Mouse (Mus musculus): Measurements from ENCODE around the gene Ubqln4. TPM values are rescaled to one million over a fixed set of nuclear protein-coding genes. Genes with fewer than 3 reads are reported as not detected.
A peak's percentile ranks its signal among the peaks of the same experiment; 100 is the strongest.

Ubqln4 gene
- total and polyA plus RNA-seq, 3 experiments, result 40.6 to 81.2 (median 63.4) TPM

- no peak overlapping the region; the same call in 1 of the 2 replicates for H3K4me3 ChIP-seq (ENCODE audit: low read depth, low read length)
- H3K27me3 ChIP-seq (ENCODE audit: insufficient read depth, low read length), result peaks cover 3% of the 10 kb centered on the region; the same call in 1 of the 2 replicates
- ATAC-seq (ENCODE audit: extremely low read depth, insufficient number of reproducible peaks, low FRiP score, poor library complexity, severe bottlenecking) (no peak), DNase-seq (ENCODE audit: low spot score) (no peak)
- no peaks in the 10 kb centered on the region for H3K9me3 ChIP-seq (replicated peaks)
- H3K4me1 ChIP-seq (ENCODE audit: insufficient read depth, low read depth, low read length), result peaks cover 78% of the 10 kb centered on the region
- H3K36me3 ChIP-seq (replicated peaks), result peaks cover 40% of the 10 kb centered on the region
- no peak for TF ChIP-seq POLR2AphosphoS5 (IDR thresholded peaks at IDR 0.05; ENCODE audit: insufficient replicate concordance, low read depth, low read length)
- no peak for TF ChIP-seq GATA1 (IDR thresholded peaks at IDR 0.05; ENCODE audit: borderline replicate concordance, low read length)
- no peak for TF ChIP-seq TAL1 (conservative IDR thresholded peaks at IDR 0.05; ENCODE audit: low read depth, low read length)
- no peak for TF ChIP-seq GATA2 (IDR thresholded peaks at IDR 0.05; ENCODE audit: borderline replicate concordance, low read depth, low read length)
- TF ChIP-seq CTCF (IDR thresholded peaks at IDR 0.05; ENCODE audit: low read depth, low read length), result no peak
These were observed 19.9 kb upstream of the Ubqln4 start for GRCm38 (mm10) chr3:88533706-88534105.

GRCm38 (mm10) chr3:88535005-88535404, 18.6 kb upstream of the Ubqln4 start:
- Histone ChIP-seq H3K4me1 (ENCODE audit: insufficient read depth, low read depth, low read length) (peaks cover 73% of the 10 kb centered on the region), H3K27me3 (ENCODE audit: insufficient read depth, low read length) (peaks cover 3% of the 10 kb centered on the region; the same call in 1 of the 2 replicates), H3K36me3 (replicated peaks) (peaks cover 34% of the 10 kb centered on the region), H3K9me3 (replicated peaks) (no peaks in the 10 kb centered on the region), H3K4me3 (ENCODE audit: low read depth, low read length) (no peak overlapping the region; the same call in 1 of the 2 replicates)
- ATAC-seq (ENCODE audit: extremely low read depth, insufficient number of reproducible peaks, low FRiP score, poor library complexity, severe bottlenecking) (no peak), DNase-seq (ENCODE audit: low spot score) (no peak)
- no peak for TF ChIP-seq GATA2 (IDR thresholded peaks at IDR 0.05; ENCODE audit: borderline replicate concordance, low read depth, low read length)
- TF ChIP-seq CTCF (IDR thresholded peaks at IDR 0.05; ENCODE audit: low read depth, low read length), result no peak
- TF ChIP-seq POLR2AphosphoS5 (IDR thresholded peaks at IDR 0.05; ENCODE audit: insufficient replicate concordance, low read depth, low read length), result no peak
- no peak for TF ChIP-seq TAL1 (conservative IDR thresholded peaks at IDR 0.05; ENCODE audit: low read depth, low read length)
- TF ChIP-seq GATA1 (IDR thresholded peaks at IDR 0.05; ENCODE audit: borderline replicate concordance, low read length), result no peak

DNA sequence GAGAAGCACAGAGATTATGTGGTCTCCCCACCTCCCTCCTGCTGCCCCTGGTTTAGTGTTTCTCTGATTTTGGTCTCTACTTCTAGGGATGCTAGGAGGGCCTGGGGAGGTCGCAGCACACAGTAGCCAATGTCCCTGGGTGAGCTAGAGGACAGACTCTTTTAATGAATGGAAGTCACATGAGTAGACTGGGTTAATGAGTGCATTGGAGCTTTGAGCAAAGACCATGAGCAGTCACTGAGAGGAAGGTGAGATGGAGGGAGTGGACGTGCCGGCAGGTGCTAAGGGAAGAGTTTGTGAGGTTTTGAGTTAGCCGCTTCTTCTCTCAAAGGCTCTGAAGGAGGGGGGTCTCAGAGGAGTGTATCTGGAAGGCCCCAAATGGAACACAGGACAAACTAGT, 18.0 kb upstream of the Ubqln4 start:
- no peak for ATAC-seq (ENCODE audit: extremely low read depth, insufficient number of reproducible peaks, low FRiP score, poor library complexity, severe bottlenecking)
- Histone ChIP-seq H3K36me3 (replicated peaks) (peaks cover 39% of the 10 kb centered on the region), H3K27me3 (ENCODE audit: insufficient read depth, low read length) (peaks cover 3% of the 10 kb centered on the region; the same call in 1 of the 2 replicates), H3K4me3 (ENCODE audit: low read depth, low read length) (peak overlapping the region; percentile 76; the same call in 1 of the 2 replicates), H3K4me1 (ENCODE audit: insufficient read depth, low read depth, low read length) (peaks cover 73% of the 10 kb centered on the region), H3K9me3 (replicated peaks) (no peaks in the 10 kb centered on the region)
- DNase-seq (ENCODE audit: low spot score), result no peak
- TF ChIP-seq TAL1 (conservative IDR thresholded peaks at IDR 0.05; ENCODE audit: low read depth, low read length) (no peak), POLR2AphosphoS5 (IDR thresholded peaks at IDR 0.05; ENCODE audit: insufficient replicate concordance, low read depth, low read length) (no peak), GATA2 (IDR thresholded peaks at IDR 0.05; ENCODE audit: borderline replicate concordance, low read depth, low read length) (no peak), GATA1 (IDR thresholded peaks at IDR 0.05; ENCODE audit: borderline replicate concordance, low read length) (no peak), CTCF (IDR thresholded peaks at IDR 0.05; ENCODE audit: low read depth, low read length) (no peak)

DNA sequence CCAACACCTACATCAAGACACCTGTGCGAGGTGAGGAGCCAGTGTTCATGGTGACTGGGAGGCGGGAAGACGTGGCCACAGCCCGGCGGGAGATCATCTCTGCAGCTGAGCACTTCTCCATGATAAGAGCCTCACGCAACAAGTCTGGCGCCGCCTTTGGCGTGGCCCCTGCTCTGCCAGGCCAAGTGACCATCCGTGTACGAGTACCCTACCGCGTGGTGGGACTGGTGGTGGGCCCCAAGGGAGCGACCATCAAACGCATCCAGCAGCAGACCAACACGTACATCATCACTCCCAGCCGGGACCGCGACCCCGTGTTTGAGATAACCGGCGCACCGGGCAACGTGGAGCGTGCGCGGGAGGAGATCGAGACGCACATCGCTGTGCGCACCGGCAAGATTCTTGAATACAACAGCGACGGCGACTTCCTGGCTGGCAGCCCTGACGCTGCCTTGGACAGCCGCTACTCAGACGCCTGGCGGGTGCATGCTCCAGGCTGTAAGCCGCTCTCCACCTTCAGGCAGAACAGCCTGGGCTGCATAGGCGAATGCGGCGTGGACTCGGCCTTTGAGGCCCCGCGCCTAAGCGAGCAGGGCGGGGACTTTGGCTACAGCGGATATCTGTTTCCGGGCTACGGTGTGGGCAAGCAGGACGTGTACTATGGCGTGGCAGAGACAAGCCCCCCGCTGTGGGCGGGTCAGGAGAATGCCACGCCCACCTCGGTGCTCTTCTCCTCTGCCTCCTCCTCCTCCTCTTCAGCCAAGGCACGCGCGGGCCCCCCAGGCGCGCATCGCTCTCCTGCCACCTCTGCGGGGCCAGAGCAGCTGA, 17.2 kb upstream of the Ubqln4 start:
- Histone ChIP-seq H3K27me3 (ENCODE audit: insufficient read depth, low read length) (peaks cover 3% of the 10 kb centered on the region; the same call in 1 of the 2 replicates), H3K9me3 (replicated peaks) (no peaks in the 10 kb centered on the region), H3K4me1 (ENCODE audit: insufficient read depth, low read depth, low read length) (peaks cover 75% of the 10 kb centered on the region), H3K4me3 (ENCODE audit: low read depth, low read length) (peak overlapping the region; percentile 76), H3K36me3 (replicated peaks) (peaks cover 43% of the 10 kb centered on the region)
- peak; percentile 89 for ATAC-seq (ENCODE audit: extremely low read depth, insufficient number of reproducible peaks, low FRiP score, poor library complexity, severe bottlenecking)
- peak; percentile 86 for DNase-seq (ENCODE audit: low spot score)
- TF ChIP-seq POLR2AphosphoS5 (IDR thresholded peaks at IDR 0.05; ENCODE audit: insufficient replicate concordance, low read depth, low read length) (no peak), TAL1 (conservative IDR thresholded peaks at IDR 0.05; ENCODE audit: low read depth, low read length) (no peak), GATA2 (IDR thresholded peaks at IDR 0.05; ENCODE audit: borderline replicate concordance, low read depth, low read length) (no peak), CTCF (IDR thresholded peaks at IDR 0.05; ENCODE audit: low read depth, low read length) (no peak), GATA1 (IDR thresholded peaks at IDR 0.05; ENCODE audit: borderline replicate concordance, low read length) (no peak)

GRCm38 (mm10) chr3:88537146-88537545, 16.4 kb upstream of the Ubqln4 start:
- no peak for DNase-seq (ENCODE audit: low spot score)

More at GRCm38 (mm10) chr3:88537146-88537545, 16.4 kb upstream of the Ubqln4 start:
- Histone ChIP-seq H3K4me3 (ENCODE audit: low read depth, low read length) (peak overlapping the region; percentile 76), H3K4me1 (ENCODE audit: insufficient read depth, low read depth, low read length) (peaks cover 78% of the 10 kb centered on the region), H3K27me3 (ENCODE audit: insufficient read depth, low read length) (peaks cover 3% of the 10 kb centered on the region; the same call in 1 of the 2 replicates), H3K36me3 (replicated peaks) (peaks cover 47% of the 10 kb centered on the region), H3K9me3 (replicated peaks) (no peaks in the 10 kb centered on the region)
- TF ChIP-seq GATA1 (IDR thresholded peaks at IDR 0.05; ENCODE audit: borderline replicate concordance, low read length) (no peak), CTCF (IDR thresholded peaks at IDR 0.05; ENCODE audit: low read depth, low read length) (no peak), GATA2 (IDR thresholded peaks at IDR 0.05; ENCODE audit: borderline replicate concordance, low read depth, low read length) (no peak), TAL1 (conservative IDR thresholded peaks at IDR 0.05; ENCODE audit: low read depth, low read length) (no peak), POLR2AphosphoS5 (IDR thresholded peaks at IDR 0.05; ENCODE audit: insufficient replicate concordance, low read depth, low read length) (no peak)
- ATAC-seq (ENCODE audit: extremely low read depth, insufficient number of reproducible peaks, low FRiP score, poor library complexity, severe bottlenecking), result no peak
